Comparison of ENCODE assay signal across 19 mouse cellular contexts in genomic region chr17:81544926-81545325, GRCm38 (mm10).
"Had no signal": no experiment of that assay in that cellular context is flagged by ENCODE, and none has a peak within 500 bp of the region (broad histone marks: within the 10 kb centered on the region; RNA-seq: fewer than 3 reads in every experiment).

No protein-coding gene starts in this region.

- H3K27ac ChIP-seq: midbrain, embryonic 10.5 days; midbrain, embryonic 12.5 days; neural tube, embryonic 13.5 days; neural tube, embryonic 15.5 days had no signal

- H3K4me2 ChIP-seq: lung, embryonic 14.5 days; midbrain, embryonic 12.5 days; neural tube, embryonic 13.5 days; neural tube, embryonic 15.5 days had no signal

- H3K36me3 ChIP-seq: midbrain, embryonic 10.5 days; midbrain, embryonic 12.5 days; neural tube, embryonic 13.5 days; neural tube, embryonic 15.5 days had no signal

- H3K4me3 ChIP-seq: midbrain, embryonic 10.5 days; midbrain, embryonic 12.5 days; myocyte; neural tube, embryonic 13.5 days; neural tube, embryonic 15.5 days had no signal

- DNase-seq: lung, adult 18-20 months; lung, embryonic 14.5 days; lung, postnatal 10 days; lung, postnatal 4 days; midbrain, embryonic 14.5 days; retina, postnatal 1 day; right cerebral cortex, adult 18-20 months; right cerebral cortex, postnatal 25 days; right cerebral cortex, postnatal 4 days; spleen, adult 18-20 months; thymus, adult 2 months; thymus, postnatal 25 days; thymus, postnatal 4 days had no signal

- H3K9ac ChIP-seq: lung, embryonic 14.5 days; midbrain, embryonic 12.5 days; neural tube, embryonic 13.5 days; neural tube, embryonic 15.5 days had no signal

- H3K9me3 ChIP-seq: midbrain, embryonic 10.5 days; midbrain, embryonic 12.5 days; neural tube, embryonic 13.5 days; neural tube, embryonic 15.5 days had no signal

- ATAC-seq: midbrain, embryonic 16.5 days had no signal

- H3K27me3 ChIP-seq: midbrain, embryonic 12.5 days; neural tube, embryonic 13.5 days; neural tube, embryonic 15.5 days had no signal
